Comparison of ENCODE assay signal across 8 mouse cellular contexts in genomic region chr6:146501866-146502804, GRCm38 (mm10). TPM values are rescaled to one million over a fixed set of nuclear protein-coding genes. Genes with fewer than 3 reads are reported as not detected.
DNase-seq lines count a peak whose midpoint lies in the region; ATAC-seq and TF ChIP-seq lines count a peak whose summit lies in the region.

Itpr2 (minus strand) TSS chr6:146502223.

- H3K4me2 ChIP-seq in hindbrain, embryonic 15.5 days = peak within 1 kb of the TSS; percentile 97

- peak; percentile 35 for DNase-seq in ZHBTc4 (ENCODE audit: low read depth, low spot score)
- DNase-seq in cerebellum, postnatal 4 days (ENCODE audit: low spot score in 2 of 2) = peak; percentile 65
- peak; percentile 89 for DNase-seq in gastrocnemius, adult 18-20 months (ENCODE audit: low spot score)
- DNase-seq in left cerebral cortex, adult 2 months (ENCODE audit: extremely low spot score in 1 of 2, low spot score in 2 of 2) = peak; percentile 67 to 76
- DNase-seq in right cerebral cortex, adult 2 months (ENCODE audit: low spot score in 2 of 2) = peak; percentile 46 to 53
- DNase-seq in urinary bladder, postnatal 14 days (ENCODE audit: low spot score) = peak; percentile 89

- TF ChIP-seq CTCF in left cerebral cortex, adult 2 months (IDR thresholded peaks at IDR 0.05) = peak; percentile 16; the same call in 1 of the 2 replicates

- no peaks in the 10 kb centered on the region for H3K36me3 ChIP-seq in hindbrain, embryonic 15.5 days

- peak; percentile 92 for ATAC-seq in hindbrain, embryonic 15.5 days (ENCODE audit: low FRiP score, low read depth)
- peak; percentile 73 for ATAC-seq in megakaryocyte, adult 5-6 weeks (ENCODE audit: poor library complexity, severe bottlenecking)

- peak within 1 kb of the TSS; percentile 64 for H3K4me3 ChIP-seq in hindbrain, embryonic 15.5 days
- peak within 1 kb of the TSS; percentile 60 for H3K4me3 ChIP-seq in left cerebral cortex, adult 2 months

- peak within 1 kb of the TSS; percentile 50 for H3K27ac ChIP-seq in hindbrain, embryonic 15.5 days (replicated peaks)
- H3K27ac ChIP-seq in left cerebral cortex, adult 2 months = peak within 1 kb of the TSS; percentile 85

- peak within 1 kb of the TSS; percentile 30 for H3K9ac ChIP-seq in hindbrain, embryonic 15.5 days

- 0% methylated on average over 70 of the region's 70 CpGs for WGBS in hindbrain, embryonic 15.5 days

- H3K4me1 ChIP-seq in hindbrain, embryonic 15.5 days (replicated peaks) = peaks cover 21% of the 10 kb centered on the region

- H3K27me3 ChIP-seq in hindbrain, embryonic 15.5 days = peaks cover 25% of the 10 kb centered on the region

- intact Hi-C loops in left cerebral cortex, adult 2 months (cut with DNase I) = loop anchor here (5.0 kb wide), 4 partner anchors 45 to 90 kb away; partner anchors contain the start of genes Fgfr1op2 and Ints13

- H3K9me3 ChIP-seq in hindbrain, embryonic 15.5 days = no peaks in the 10 kb centered on the region

RNA-seq across cellular contexts. Expression of gene Itpr2, which starts in this region (rescaled TPM):
- total RNA-seq in gastrocnemius, adult 18-20 months (2021) = 1 to 10 TPM; 5.4 to 7.2 TPM
- 9.3 and 11.6 TPM in 2 replicates for polyA plus RNA-seq in hindbrain, embryonic 15.5 days (2015; fragmentation: Nextera tagmentation; extraction: Ambion mirVana)
- total RNA-seq in left cerebral cortex, adult 2 months (2021) = 10 to 100 TPM; 12.3 to 15.4 TPM
- total RNA-seq in megakaryocyte, adult 5-6 weeks (2015) = 15.3 and 17.3 TPM in 2 replicates
- 22.8 and 26.9 TPM in 2 replicates for total RNA-seq in megakaryocyte, adult 5-6 weeks (2017)

Comparison
In these comparisons a context has a peak if more than half of its experiments do, and no peak if none do; other contexts are left out.
1. Peak in every context shown above with its lines: DNase-seq, ATAC-seq, H3K4me3 ChIP-seq and H3K27ac ChIP-seq.
2. DNase-seq: peak in every context shown above with its lines; median percentile 89 in gastrocnemius, adult 18-20 months; 89 in urinary bladder, postnatal 14 days; 72 in left cerebral cortex, adult 2 months; 65 in cerebellum, postnatal 4 days; 50 in right cerebral cortex, adult 2 months; 35 in ZHBTc4.